Mouse (Mus musculus) spleen, adult 2 months (tissue): Measurements from ENCODE around the gene Neu1.
"Not testable (repeated sequence)": the region's sequence is repeated elsewhere in the genome, so short reads cannot be mapped to it uniquely, and the experiment has no call there.

Experiments used
- CTCF ChIP-seq: fragments of 200-500 bp; IDR thresholded peaks from 2 replicates; pipeline ENCODE4 v1.5.1; 2011; ENCODE audit warnings: mild to moderate bottlenecking, inconsistent platforms; ENCODE audit not compliant: insufficient read depth, insufficient read length, insufficient replicate concordance; ENCODE audit errors: extremely low read depth
- POLR2A ChIP-seq: fragments of 200-500 bp; IDR thresholded peaks from 2 replicates; pipeline ENCODE4 v1.6.1; 2011; ENCODE audit warnings: low read depth, low read length, inconsistent platforms

DNA sequence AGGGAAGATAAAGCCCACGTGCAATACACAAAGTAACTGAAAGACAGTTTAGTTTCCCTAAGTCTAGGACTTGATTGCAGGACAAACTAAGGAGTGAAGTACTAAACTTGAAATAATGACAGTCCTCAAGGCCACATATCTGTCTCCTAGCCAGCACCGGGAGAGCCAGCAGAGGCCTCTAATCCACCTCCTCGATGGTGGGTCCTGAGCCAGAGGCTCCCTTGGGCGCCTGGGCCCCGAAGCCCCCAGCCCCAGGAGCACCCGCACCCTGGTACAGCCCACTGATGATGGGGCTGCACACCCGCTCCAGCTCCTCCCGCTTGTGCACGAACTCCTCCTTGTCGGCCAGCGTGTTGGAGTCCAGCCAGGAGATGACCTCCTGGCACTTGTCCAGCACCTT is 38.8 kb downstream of the Neu1 start, which contains the start of gene Gm20481:
- not testable (repeated sequence) for TF ChIP-seq CTCF, POLR2A
